Comparison of ENCODE assay signal across 10 mouse cellular contexts in genomic region chr10:37357304-37358060, GRCm38 (mm10).
DNase-seq lines count a peak whose midpoint lies in the region; ATAC-seq and TF ChIP-seq lines count a peak whose summit lies in the region.
"Had no signal": no experiment of that assay in that cellular context is flagged by ENCODE, and none has a peak within 500 bp of the region (broad histone marks: within the 10 kb centered on the region; RNA-seq: fewer than 3 reads in every experiment).

No protein-coding gene starts in this region.

- no peaks in the 10 kb centered on the region for H3K27me3 ChIP-seq in heart, adult 2 months (ENCODE audit: control insufficient read depth, insufficient read depth, low read length)
- H3K27me3 ChIP-seq in forebrain, embryonic 16.5 days (replicated peaks; ENCODE audit: control insufficient read depth, insufficient read depth, low read length): no peaks in the 10 kb centered on the region
- H3K27me3 ChIP-seq: CH12.LX had no signal

- no peaks in the 10 kb centered on the region; the same call in 1 of the 2 replicates for H3K4me1 ChIP-seq in heart, adult 2 months (ENCODE audit: control insufficient read depth, insufficient read depth, low read length)
- H3K4me1 ChIP-seq in forebrain, embryonic 16.5 days (replicated peaks; ENCODE audit: control insufficient read depth, insufficient read depth, low read length): peaks cover 15% of the 10 kb centered on the region

- peak; percentile 16; the same call in 1 of the 2 replicates for TF ChIP-seq CTCF in heart, adult 2 months (IDR thresholded peaks at IDR 0.05)
- peak; percentile 44; the same call in 1 of the 2 replicates for TF ChIP-seq CTCF in brain, embryonic 14.5 days (IDR thresholded peaks at IDR 0.05; ENCODE audit: borderline replicate concordance, extremely low read depth, insufficient read depth, insufficient read length)

- no peak for TF ChIP-seq EP300 in heart, adult 2 months (IDR thresholded peaks at IDR 0.05; ENCODE audit: insufficient read depth, low read depth, low read length)

- 72% methylated on average over 6 of the region's 6 CpGs for WGBS in heart, adult 2 months
- 18% methylated on average over 6 of the region's 6 CpGs for WGBS in forebrain, embryonic 16.5 days

- no peak overlapping the region for H3K9ac ChIP-seq in heart, adult 2 months (ENCODE audit: low read depth, low read length)
- H3K9ac ChIP-seq in forebrain, embryonic 16.5 days (replicated peaks; ENCODE audit: low read depth, low read length): no peak overlapping the region

- intact Hi-C loops in heart, adult 2 months (cut with DNase I): no loop called here
- intact Hi-C loops in heart, postnatal 36 days (cut with DNase I): no loop called here

- no peaks in the 10 kb centered on the region for H3K79me2 ChIP-seq in heart, adult 2 months (replicated peaks; ENCODE audit: control insufficient read depth, insufficient read depth, low read length)

- DNase-seq in heart, adult 2 months: no peak
- DNase-seq in heart, postnatal 36 days: no peak
- peak; percentile 91 for DNase-seq in brain, embryonic 14.5 days (ENCODE audit: low read depth)
- DNase-seq in left cerebral cortex, adult 8-10 months (ENCODE audit: low spot score in 2 of 2): peak; percentile 7 to 42
- DNase-seq in retina, postnatal 7 days (ENCODE audit: low read depth, low spot score): peak; percentile 28
- DNase-seq in thymus, adult 18-20 months: no peak
- DNase-seq in thymus, postnatal 36 days: no peak

- no peak overlapping the region for H3K4me2 ChIP-seq in forebrain, embryonic 16.5 days (ENCODE audit: low read length)

- peaks cover 3% of the 10 kb centered on the region; the same call in 1 of the 2 replicates for H3K36me3 ChIP-seq in heart, adult 2 months (ENCODE audit: control insufficient read depth, insufficient read depth, low read length)
- H3K36me3 ChIP-seq in forebrain, embryonic 16.5 days (ENCODE audit: control insufficient read depth, insufficient read depth): no peaks in the 10 kb centered on the region

- no peak overlapping the region for H3K4me3 ChIP-seq in heart, adult 2 months
- no peak overlapping the region for H3K4me3 ChIP-seq in forebrain, embryonic 16.5 days (replicated peaks; ENCODE audit: low read length)
- H3K4me3 ChIP-seq: erythroblast, embryonic 14.5 days had no signal

- no peaks in the 10 kb centered on the region for H3K9me3 ChIP-seq in forebrain, embryonic 16.5 days (ENCODE audit: control insufficient read depth, low read length)

- no peak for TF ChIP-seq POLR2A in heart, adult 2 months (IDR thresholded peaks at IDR 0.05; ENCODE audit: insufficient read depth, low read depth, low read length)
- TF ChIP-seq POLR2A in brain, embryonic 14.5 days (IDR thresholded peaks at IDR 0.05; ENCODE audit: borderline replicate concordance, extremely low read depth, insufficient read depth, insufficient read length, poor library complexity, severe bottlenecking): no peak

- peak; percentile 98 for ATAC-seq in forebrain, embryonic 16.5 days

- H3K27ac ChIP-seq in heart, adult 2 months: no peak overlapping the region
- H3K27ac ChIP-seq in forebrain, embryonic 16.5 days (ENCODE audit: low read length): peak overlapping the region; percentile 4

Comparison
In these comparisons a context has a peak if more than half of its experiments do, and no peak if none do; other contexts are left out.
1. DNase-seq: peak in brain, embryonic 14.5 days (single experiment), left cerebral cortex, adult 8-10 months (2 of 2) and retina, postnatal 7 days (single experiment); none in heart, adult 2 months (0 of 2), heart, postnatal 36 days (0 of 2), thymus, adult 18-20 months (0 of 2) and thymus, postnatal 36 days (0 of 2).